Mouse (Mus musculus) liver, adult 2 months (tissue): Measurements from ENCODE around the gene Heg1. TPM values are rescaled to one million over a fixed set of nuclear protein-coding genes. Genes with fewer than 3 reads are reported as not detected.
A peak's percentile ranks its signal among the peaks of the same experiment; 100 is the strongest.

ENCODE experiments used
- DNase-seq: peaks from one replicate; pipeline ENCODE4 v3.0.0-alpha.2; 2011; ENCODE audit warnings: low read depth, low spot score; ENCODE audit errors: extremely low read depth
- H3K27ac ChIP-seq: fragments of 200-500 bp; replicated peaks from 2 replicates; pipeline ENCODE4 v1.5.1; 2012; ENCODE audit warnings: low read depth, mild to moderate bottlenecking, control low read depth, inconsistent platforms, low read length; ENCODE audit not compliant: insufficient read depth
- H3K27me3 ChIP-seq: fragments of 200-500 bp; 2 replicates; pipeline ENCODE4 v1.6.1; 2012; ENCODE audit warnings: mild to moderate bottlenecking, moderate library complexity, low read length, inconsistent platforms; ENCODE audit not compliant: control insufficient read depth, insufficient read depth
- H3K36me3 ChIP-seq: fragments of 200-500 bp; 2 replicates; pipeline ENCODE4 v1.6.1; 2012; ENCODE audit warnings: low read length, inconsistent platforms; ENCODE audit not compliant: control insufficient read depth, insufficient read depth
- H3K4me1 ChIP-seq: fragments of 200-500 bp; 2 replicates; pipeline ENCODE4 v1.6.1; 2011; ENCODE audit warnings: low read length; ENCODE audit not compliant: control insufficient read depth, insufficient read depth
- H3K4me3 ChIP-seq: fragments of 200-500 bp; 2 replicates; pipeline ENCODE4 v1.5.1; 2011; ENCODE audit warnings: low read depth, mild to moderate bottlenecking, control low read depth, low read length, moderate library complexity; ENCODE audit not compliant: insufficient read depth
- H3K79me2 ChIP-seq: fragments of 200-500 bp; 2 replicates; pipeline ENCODE4 v1.6.1; 2012; ENCODE audit warnings: inconsistent platforms, mild to moderate bottlenecking, low read length, moderate library complexity; ENCODE audit not compliant: control insufficient read depth, insufficient read depth
- H3K9ac ChIP-seq: fragments of 200-500 bp; 2 replicates; pipeline ENCODE4 v1.6.1; 2012; ENCODE audit warnings: low read depth, mild to moderate bottlenecking, control low read depth, inconsistent platforms, low read length
- CTCF ChIP-seq: fragments of 200-500 bp; IDR thresholded peaks from 2 replicates; pipeline ENCODE4 v1.5.1; 2011; ENCODE audit warnings: low read depth, low read length, control low read depth
- POLR2A ChIP-seq: fragments of 200-500 bp; IDR thresholded peaks from 2 replicates; pipeline ENCODE4 v1.6.1; 2011; ENCODE audit warnings: low read length, control low read depth; ENCODE audit not compliant: insufficient read depth; ENCODE audit errors: extremely low read depth
- WGBS: fragments of 180-500 bp; shearing (Covaris S2); methylation state at CpG from one replicate; pipeline ENCODE4 v1.1.7; 2018; 5-methylcytosine and 5-hydroxymethylcytosine counted together
- polyA plus RNA-seq: library from polyadenylated mRNA; depleted of rRNA; stranded (reverse); fragments of >200 nt; gene quantifications from 2 replicates; pipeline ENCODE4 v1.2.3, GENCODE M21; 2012
- total RNA-seq: library from RNA; depleted of rRNA; stranded (reverse); fragments of >200 nt; gene quantifications from 2 replicates; pipeline ENCODE4 v1.2.3, GENCODE M21; 2014

Heg1 gene
- total and polyA plus RNA-seq, 2 experiments: 5.8 to 8.6 TPM

DNA sequence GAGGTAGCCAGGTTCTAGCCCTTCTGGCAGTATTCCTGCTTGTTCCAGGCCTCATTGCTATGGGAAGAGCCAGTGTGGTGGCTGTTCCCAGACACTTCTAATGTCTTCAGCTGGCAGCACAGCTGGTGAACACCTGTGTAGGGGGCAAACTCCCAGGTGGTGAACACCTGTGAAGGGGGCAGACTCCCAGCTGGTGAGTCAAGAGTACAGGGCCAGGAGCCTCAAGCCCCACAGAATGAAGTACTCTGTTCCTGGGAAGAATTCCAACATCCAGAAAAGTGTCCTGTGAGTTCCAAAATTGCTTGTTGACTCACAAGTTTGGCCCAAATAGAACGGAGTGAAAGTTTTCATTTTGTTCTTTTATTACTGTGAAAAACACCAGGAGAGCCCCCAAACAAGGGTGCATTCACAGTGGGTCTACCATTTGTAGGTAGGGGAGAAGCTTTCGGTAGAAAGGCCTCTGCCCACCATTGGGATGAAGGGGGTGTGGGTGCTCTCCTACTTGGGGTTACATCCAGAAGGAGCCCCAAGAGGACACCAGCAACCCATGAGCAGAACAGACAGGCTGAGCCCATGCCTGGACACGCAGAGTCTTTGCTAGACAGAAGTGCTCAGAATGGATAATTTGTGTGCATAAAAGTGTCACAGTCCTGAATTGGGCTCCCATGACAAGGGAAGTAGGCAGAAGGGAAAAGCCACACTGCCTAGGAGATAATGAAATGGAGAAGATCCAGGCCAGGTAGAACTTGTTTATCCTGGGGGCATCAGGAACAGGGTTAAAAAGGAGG is 84.5 kb downstream of the Heg1 start:
- H3K79me2 ChIP-seq: no peaks in the 10 kb centered on the region
- DNase-seq: no peak
- no peaks in the 10 kb centered on the region; the same call in 1 of the 2 replicates for H3K36me3 ChIP-seq
- no peak overlapping the region for H3K9ac ChIP-seq
- H3K4me1 ChIP-seq: no peaks in the 10 kb centered on the region; the same call in none of the 2 replicates
- H3K27ac ChIP-seq: no peak overlapping the region
- no peak overlapping the region for H3K4me3 ChIP-seq
- TF ChIP-seq POLR2A (no peak), CTCF (no peak)
- no peaks in the 10 kb centered on the region for H3K27me3 ChIP-seq
- WGBS: 75% methylated on average over 3 of the region's 3 CpGs

DNA sequence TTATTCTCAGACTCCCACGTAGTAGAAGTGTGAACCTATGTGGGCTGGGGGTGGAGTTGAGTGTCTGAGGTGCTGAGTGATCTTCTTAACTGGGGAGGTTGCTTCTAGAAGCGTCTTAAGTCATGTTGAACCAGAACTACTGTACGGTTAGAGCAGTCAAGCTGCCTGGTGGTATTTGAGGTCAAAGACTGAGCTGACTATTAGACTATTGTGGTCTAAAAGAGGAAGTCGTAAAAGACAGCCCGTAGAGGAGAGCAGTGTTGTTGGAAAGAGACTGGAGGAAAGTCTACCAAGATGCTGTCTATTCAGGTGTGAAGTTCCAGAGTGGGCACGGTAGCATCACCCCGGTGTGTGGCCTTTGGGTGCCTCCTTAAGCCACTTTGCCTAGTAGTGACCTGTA is 85.7 kb downstream of the Heg1 start:
- H3K27me3 ChIP-seq: no peaks in the 10 kb centered on the region
- no peaks in the 10 kb centered on the region; the same call in 1 of the 2 replicates for H3K36me3 ChIP-seq
- no peaks in the 10 kb centered on the region for H3K79me2 ChIP-seq
- H3K27ac ChIP-seq: no peak overlapping the region
- H3K4me3 ChIP-seq: no peak overlapping the region
- 82% methylated on average over 7 of the region's 7 CpGs for WGBS
- peak; percentile 29 for DNase-seq
- TF ChIP-seq POLR2A (no peak), CTCF (no peak)
- no peak overlapping the region for H3K9ac ChIP-seq
- H3K4me1 ChIP-seq: no peaks in the 10 kb centered on the region; the same call in none of the 2 replicates

GRCm38 (mm10) chr16:33770778-33771454 is 86.7 kb downstream of the Heg1 start:
- no peak for DNase-seq

DNA sequence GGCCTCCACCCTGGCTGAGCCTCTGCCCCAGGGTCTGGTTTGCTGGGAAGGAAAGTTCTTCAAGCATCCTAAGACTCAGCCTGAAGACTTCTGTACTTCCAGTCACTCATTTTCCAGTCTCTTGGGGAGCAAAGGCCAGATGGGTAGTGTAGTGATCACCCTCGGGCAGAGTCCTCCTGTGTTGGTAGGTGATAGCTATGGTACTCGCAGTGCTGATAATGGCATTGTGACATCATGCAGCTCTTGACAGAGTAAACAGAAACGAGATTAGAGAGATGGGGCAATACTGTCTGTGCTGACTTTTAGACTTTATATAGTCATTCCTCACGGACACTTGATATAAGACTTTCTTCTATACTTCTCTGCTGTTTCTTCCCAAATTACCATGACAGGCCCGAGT is 88.6 kb downstream of the Heg1 start:
- Histone ChIP-seq H3K79me2 (no peaks in the 10 kb centered on the region), H3K27ac (no peak overlapping the region), H3K4me1 (no peaks in the 10 kb centered on the region; the same call in none of the 2 replicates), H3K36me3 (no peaks in the 10 kb centered on the region), H3K27me3 (no peaks in the 10 kb centered on the region), H3K4me3 (no peak overlapping the region), H3K9ac (no peak overlapping the region)
- TF ChIP-seq CTCF (no peak), POLR2A (no peak)
- DNase-seq: peak; percentile 93
- WGBS: 28% methylated on average over 5 of the region's 5 CpGs

More at GRCm38 (mm10) chr16:33770778-33771454, 86.7 kb downstream of the Heg1 start:
- Histone ChIP-seq H3K79me2 (no peaks in the 10 kb centered on the region), H3K27me3 (no peaks in the 10 kb centered on the region), H3K4me1 (no peaks in the 10 kb centered on the region; the same call in none of the 2 replicates), H3K27ac (no peak overlapping the region), H3K9ac (no peak overlapping the region), H3K4me3 (no peak overlapping the region), H3K36me3 (no peaks in the 10 kb centered on the region; the same call in 1 of the 2 replicates)
- TF ChIP-seq CTCF (no peak), POLR2A (no peak)
- 94% methylated on average over 4 of the region's 4 CpGs for WGBS

DNA sequence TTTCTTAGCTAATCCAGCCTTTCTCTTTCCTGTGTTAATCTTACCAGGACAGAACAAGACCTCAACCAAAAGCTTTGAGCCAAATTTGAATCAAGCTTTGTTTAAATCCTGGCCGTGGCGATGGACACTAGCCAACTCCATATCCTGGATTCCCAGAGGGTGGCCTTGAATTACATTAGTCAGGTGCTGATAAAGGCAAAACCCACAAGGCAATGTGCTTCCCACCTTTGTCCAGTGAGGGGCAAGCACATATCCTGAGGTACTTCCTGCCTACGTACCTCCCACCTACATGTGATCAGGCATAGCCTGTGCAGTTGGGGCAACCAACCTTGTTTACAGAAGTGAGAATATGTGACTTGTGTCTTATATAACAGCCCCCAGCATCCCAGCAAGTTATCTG is 90.8 kb downstream of the Heg1 start:
- Histone ChIP-seq H3K4me3 (no peak overlapping the region), H3K9ac (no peak overlapping the region), H3K36me3 (no peaks in the 10 kb centered on the region), H3K27ac (no peak overlapping the region), H3K27me3 (no peaks in the 10 kb centered on the region), H3K79me2 (no peaks in the 10 kb centered on the region), H3K4me1 (no peaks in the 10 kb centered on the region; the same call in none of the 2 replicates)
- 63% methylated on average over 3 of the region's 3 CpGs for WGBS
- no peak for TF ChIP-seq POLR2A
- no peak for TF ChIP-seq CTCF
- no peak for DNase-seq
